Mouse (Mus musculus): Measurements from ENCODE around the gene Rgs2. TPM values are rescaled to one million over a fixed set of nuclear protein-coding genes. Genes with fewer than 3 reads are reported as not detected.

The Rgs2 gene
- polyA plus RNA-seq, 1 experiment = not detected

GRCm38 (mm10) chr1:143982085-143982764, 21.7 kb downstream of the Rgs2 start:
- H3K4me3 ChIP-seq (ENCODE audit: low read depth, low read length) = no peak overlapping the region
- no peaks in the 10 kb centered on the region for H3K9me3 ChIP-seq (replicated peaks; ENCODE audit: control insufficient read depth, insufficient read depth, low read length, poor library complexity, severe bottlenecking)
- H3K4me1 ChIP-seq (ENCODE audit: control insufficient read depth, insufficient read depth, low read length) = no peaks in the 10 kb centered on the region
- no peak overlapping the region for H3K9ac ChIP-seq (ENCODE audit: low read depth, poor library complexity, severe bottlenecking)
- no peaks in the 10 kb centered on the region for H3K27me3 ChIP-seq (ENCODE audit: control insufficient read depth, insufficient read depth, low read length, poor library complexity, severe bottlenecking)
- no peaks in the 10 kb centered on the region for H3K36me3 ChIP-seq (ENCODE audit: control insufficient read depth, insufficient read depth, low read length, poor library complexity, severe bottlenecking)
- no peak overlapping the region for H3K27ac ChIP-seq (ENCODE audit: insufficient read depth, low read length)
- TF ChIP-seq EP300 (IDR thresholded peaks at IDR 0.05; ENCODE audit: insufficient read depth, low read depth, low read length) (no peak), CTCF (IDR thresholded peaks at IDR 0.05; ENCODE audit: low read depth, low read length) (no peak), POLR2A (IDR thresholded peaks at IDR 0.05; ENCODE audit: insufficient read depth, low read length) (no peak)

- Histone ChIP-seq H3K4me3 (ENCODE audit: low read depth, low read length) (no peak overlapping the region), H3K36me3 (ENCODE audit: control insufficient read depth, insufficient read depth, low read length, poor library complexity, severe bottlenecking) (no peaks in the 10 kb centered on the region), H3K27me3 (ENCODE audit: control insufficient read depth, insufficient read depth, low read length, poor library complexity, severe bottlenecking) (no peaks in the 10 kb centered on the region), H3K4me1 (ENCODE audit: control insufficient read depth, insufficient read depth, low read length) (no peaks in the 10 kb centered on the region), H3K9me3 (replicated peaks; ENCODE audit: control insufficient read depth, insufficient read depth, low read length, poor library complexity, severe bottlenecking) (no peaks in the 10 kb centered on the region), H3K9ac (ENCODE audit: low read depth, poor library complexity, severe bottlenecking) (no peak overlapping the region), H3K27ac (ENCODE audit: insufficient read depth, low read length) (no peak overlapping the region)
- TF ChIP-seq CTCF (IDR thresholded peaks at IDR 0.05; ENCODE audit: low read depth, low read length) = no peak
Measured at GRCm38 (mm10) chr1:143980811-143981210, 23.1 kb downstream of the Rgs2 start.

- Histone ChIP-seq H3K27ac (ENCODE audit: insufficient read depth, low read length) (no peak overlapping the region), H3K27me3 (ENCODE audit: control insufficient read depth, insufficient read depth, low read length, poor library complexity, severe bottlenecking) (no peaks in the 10 kb centered on the region), H3K4me1 (ENCODE audit: control insufficient read depth, insufficient read depth, low read length) (no peaks in the 10 kb centered on the region), H3K9me3 (replicated peaks; ENCODE audit: control insufficient read depth, insufficient read depth, low read length, poor library complexity, severe bottlenecking) (no peaks in the 10 kb centered on the region), H3K36me3 (ENCODE audit: control insufficient read depth, insufficient read depth, low read length, poor library complexity, severe bottlenecking) (no peaks in the 10 kb centered on the region), H3K4me3 (ENCODE audit: low read depth, low read length) (no peak overlapping the region), H3K9ac (ENCODE audit: low read depth, poor library complexity, severe bottlenecking) (no peak overlapping the region)
- no peak for TF ChIP-seq EP300 (IDR thresholded peaks at IDR 0.05; ENCODE audit: insufficient read depth, low read depth, low read length)
- TF ChIP-seq CTCF (IDR thresholded peaks at IDR 0.05; ENCODE audit: low read depth, low read length) = no peak
- no peak for TF ChIP-seq POLR2A (IDR thresholded peaks at IDR 0.05; ENCODE audit: insufficient read depth, low read length)
Measured at GRCm38 (mm10) chr1:143974637-143975036, 29.3 kb downstream of the Rgs2 start.

GRCm38 (mm10) chr1:143962301-143962700, 41.7 kb downstream of the Rgs2 start:
- Histone ChIP-seq H3K9me3 (replicated peaks; ENCODE audit: control insufficient read depth, insufficient read depth, low read length, poor library complexity, severe bottlenecking) (no peaks in the 10 kb centered on the region), H3K27me3 (ENCODE audit: control insufficient read depth, insufficient read depth, low read length, poor library complexity, severe bottlenecking) (no peaks in the 10 kb centered on the region), H3K27ac (ENCODE audit: insufficient read depth, low read length) (no peak overlapping the region), H3K36me3 (ENCODE audit: control insufficient read depth, insufficient read depth, low read length, poor library complexity, severe bottlenecking) (no peaks in the 10 kb centered on the region), H3K9ac (ENCODE audit: low read depth, poor library complexity, severe bottlenecking) (no peak overlapping the region), H3K4me1 (ENCODE audit: control insufficient read depth, insufficient read depth, low read length) (no peaks in the 10 kb centered on the region), H3K4me3 (ENCODE audit: low read depth, low read length) (no peak overlapping the region)
- TF ChIP-seq EP300 (IDR thresholded peaks at IDR 0.05; ENCODE audit: insufficient read depth, low read depth, low read length) = no peak
- no peak for TF ChIP-seq CTCF (IDR thresholded peaks at IDR 0.05; ENCODE audit: low read depth, low read length)
- TF ChIP-seq POLR2A (IDR thresholded peaks at IDR 0.05; ENCODE audit: insufficient read depth, low read length) = no peak

GRCm38 (mm10) chr1:143960340-143960739, 43.6 kb downstream of the Rgs2 start:
- TF ChIP-seq EP300 (IDR thresholded peaks at IDR 0.05; ENCODE audit: insufficient read depth, low read depth, low read length) (no peak), POLR2A (IDR thresholded peaks at IDR 0.05; ENCODE audit: insufficient read depth, low read length) (no peak), CTCF (IDR thresholded peaks at IDR 0.05; ENCODE audit: low read depth, low read length) (no peak)
- Histone ChIP-seq H3K27me3 (ENCODE audit: control insufficient read depth, insufficient read depth, low read length, poor library complexity, severe bottlenecking) (no peaks in the 10 kb centered on the region), H3K9ac (ENCODE audit: low read depth, poor library complexity, severe bottlenecking) (no peak overlapping the region), H3K27ac (ENCODE audit: insufficient read depth, low read length) (no peak overlapping the region), H3K9me3 (replicated peaks; ENCODE audit: control insufficient read depth, insufficient read depth, low read length, poor library complexity, severe bottlenecking) (no peaks in the 10 kb centered on the region), H3K36me3 (ENCODE audit: control insufficient read depth, insufficient read depth, low read length, poor library complexity, severe bottlenecking) (no peaks in the 10 kb centered on the region), H3K4me1 (ENCODE audit: control insufficient read depth, insufficient read depth, low read length) (no peaks in the 10 kb centered on the region), H3K4me3 (ENCODE audit: low read depth, low read length) (no peak overlapping the region)

GRCm38 (mm10) chr1:143956090-143956489, 47.9 kb downstream of the Rgs2 start:
- H3K4me1 ChIP-seq (ENCODE audit: control insufficient read depth, insufficient read depth, low read length) = no peaks in the 10 kb centered on the region
- H3K9ac ChIP-seq (ENCODE audit: low read depth, poor library complexity, severe bottlenecking) = no peak overlapping the region
- no peaks in the 10 kb centered on the region for H3K9me3 ChIP-seq (replicated peaks; ENCODE audit: control insufficient read depth, insufficient read depth, low read length, poor library complexity, severe bottlenecking)
- H3K36me3 ChIP-seq (ENCODE audit: control insufficient read depth, insufficient read depth, low read length, poor library complexity, severe bottlenecking) = no peaks in the 10 kb centered on the region
- TF ChIP-seq EP300 (IDR thresholded peaks at IDR 0.05; ENCODE audit: insufficient read depth, low read depth, low read length) = no peak
- no peak for TF ChIP-seq CTCF (IDR thresholded peaks at IDR 0.05; ENCODE audit: low read depth, low read length)
- no peak for TF ChIP-seq POLR2A (IDR thresholded peaks at IDR 0.05; ENCODE audit: insufficient read depth, low read length)
- H3K27me3 ChIP-seq (ENCODE audit: control insufficient read depth, insufficient read depth, low read length, poor library complexity, severe bottlenecking) = no peaks in the 10 kb centered on the region; the same call in 1 of the 2 replicates
- H3K27ac ChIP-seq (ENCODE audit: insufficient read depth, low read length) = no peak overlapping the region
- no peak overlapping the region for H3K4me3 ChIP-seq (ENCODE audit: low read depth, low read length)
